27 mouse cellular contexts compared by ENCODE assay signal in the genomic region with DNA sequence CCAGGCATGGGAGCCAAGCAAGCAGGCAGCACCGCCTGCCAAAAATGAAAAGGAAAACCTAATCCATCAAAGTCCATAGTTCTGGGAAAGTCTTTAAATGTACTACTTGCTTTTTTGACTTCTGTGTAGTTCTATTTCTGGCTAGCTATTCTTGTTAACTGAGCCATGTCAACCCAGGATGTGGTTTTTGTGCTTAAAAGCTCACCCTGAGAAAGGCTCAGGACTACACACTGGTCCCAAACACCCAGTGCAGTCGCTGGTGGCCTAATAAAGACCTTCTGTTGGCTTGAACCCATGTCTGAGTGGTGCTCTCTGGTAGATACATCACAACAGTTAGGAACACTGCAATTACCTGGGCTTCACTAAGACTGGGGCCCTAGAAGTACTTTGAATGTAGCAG. TPM values are rescaled to one million over a fixed set of nuclear protein-coding genes. Genes with fewer than 3 reads are reported as not detected.
DNase-seq lines count a peak whose midpoint lies in the region; ATAC-seq and TF ChIP-seq lines count a peak whose summit lies in the region.
"Had no signal": no experiment of that assay in that cellular context is flagged by ENCODE, and none has a peak within 500 bp of the region (broad histone marks: within the 10 kb centered on the region; RNA-seq: fewer than 3 reads in every experiment).

No protein-coding gene starts in this region.

- no peak overlapping the region for H3K4me2 ChIP-seq in midbrain, embryonic 11.5 days
- H3K4me2 ChIP-seq: embryonic facial prominence, embryonic 12.5 days; embryonic facial prominence, embryonic 15.5 days; heart, embryonic 11.5 days; hindbrain, embryonic 14.5 days had no signal

- peak; percentile 39 for ATAC-seq in CD4-positive, CD25-positive, alpha-beta regulatory T cell, adult 4 months
- no peak for ATAC-seq in midbrain, embryonic 11.5 days (ENCODE audit: low FRiP score)
- ATAC-seq: forebrain, embryonic 14.5 days; forebrain, postnatal 0 days; hindbrain, postnatal 0 days; inflammation-experienced regulatory T-cells, adult 6 months; intestine, embryonic 16.5 days had no signal

- peaks cover 11% of the 10 kb centered on the region for H3K4me1 ChIP-seq in spleen, adult 2 months (ENCODE audit: control insufficient read depth, insufficient read depth, insufficient read length)
- no peaks in the 10 kb centered on the region for H3K4me1 ChIP-seq in midbrain, embryonic 11.5 days (ENCODE audit: control insufficient read depth, insufficient read depth, low read length)
- H3K4me1 ChIP-seq: embryonic facial prominence, embryonic 15.5 days had no signal

- no peak for TF ChIP-seq CTCF in spleen, adult 2 months (IDR thresholded peaks at IDR 0.05; ENCODE audit: extremely low read depth, insufficient read depth, insufficient read length, insufficient replicate concordance)

- H3K4me3 ChIP-seq in spleen, adult 2 months (ENCODE audit: extremely low read depth, insufficient read depth, insufficient read length) = no peak overlapping the region
- H3K4me3 ChIP-seq in midbrain, embryonic 11.5 days (ENCODE audit: low read depth, low read length) = no peak overlapping the region
- H3K4me3 ChIP-seq: embryonic facial prominence, embryonic 12.5 days; embryonic facial prominence, embryonic 15.5 days; gastrocnemius, adult 2 months; heart, adult 2 months had no signal

- WGBS in spleen, adult 2 months = 28% methylated on average over 2 of the region's 2 CpGs
- 83% methylated on average over 2 of the region's 2 CpGs for WGBS in midbrain, embryonic 11.5 days

- no peaks in the 10 kb centered on the region for H3K27me3 ChIP-seq in spleen, adult 2 months (ENCODE audit: control insufficient read depth, insufficient read depth, low read length)
- H3K27me3 ChIP-seq in midbrain, embryonic 11.5 days (ENCODE audit: control insufficient read depth, insufficient read depth, low read length) = no peaks in the 10 kb centered on the region
- H3K27me3 ChIP-seq: CH12.LX; embryonic facial prominence, embryonic 12.5 days; embryonic facial prominence, embryonic 15.5 days had no signal

- DNase-seq in spleen, adult 2 months (ENCODE audit: low read depth in 1 of 2, low spot score in 2 of 2) = no peak
- DNase-seq in spleen, adult 12 weeks (ENCODE audit: low spot score) = no peak
- DNase-seq in adipocyte (ENCODE audit: low spot score) = peak; percentile 17
- no peak for DNase-seq in midbrain, embryonic 11.5 days (ENCODE audit: low spot score, missing footprints)
- no peak for DNase-seq in c-Kit-positive CD71-positive TER-119-positive erythroid progenitor cells, embryonic 14.5 days (ENCODE audit: low spot score)
- DNase-seq: adrenal gland, postnatal 10 days; adrenal gland, postnatal 36 days; cerebellum, adult 11 months; cerebellum, adult 2 months; cerebellum, adult 9-11 months; cerebellum, postnatal 25 days; forebrain, postnatal 0 days; gastrocnemius, adult 2 months; gastrocnemius, postnatal 14 days; heart, adult 2 months; heart, postnatal 4 days had no signal

- no peaks in the 10 kb centered on the region for H3K36me3 ChIP-seq in spleen, adult 2 months (ENCODE audit: control insufficient read depth, insufficient read depth, low read length)
- no peaks in the 10 kb centered on the region for H3K36me3 ChIP-seq in midbrain, embryonic 11.5 days (ENCODE audit: control insufficient read depth, insufficient read depth, low read length)
- H3K36me3 ChIP-seq: embryonic facial prominence, embryonic 12.5 days; embryonic facial prominence, embryonic 15.5 days; G1E had no signal

- no peak for TF ChIP-seq POLR2A in spleen, adult 2 months (IDR thresholded peaks at IDR 0.05; ENCODE audit: low read depth, low read length)

- H3K9me3 ChIP-seq in midbrain, embryonic 11.5 days (ENCODE audit: control insufficient read depth, low read length) = no peaks in the 10 kb centered on the region
- H3K9me3 ChIP-seq: embryonic facial prominence, embryonic 12.5 days; embryonic facial prominence, embryonic 15.5 days; G1E had no signal

- peak overlapping the region; percentile 44 for H3K27ac ChIP-seq in spleen, adult 2 months (ENCODE audit: insufficient read depth, low read length)
- no peak overlapping the region for H3K27ac ChIP-seq in midbrain, embryonic 11.5 days (ENCODE audit: low read depth, low read length)
- H3K27ac ChIP-seq: embryonic facial prominence, embryonic 12.5 days; embryonic facial prominence, embryonic 15.5 days; gastrocnemius, adult 2 months; heart, adult 2 months; hindbrain, embryonic 14.5 days; hindbrain, postnatal 0 days had no signal

- H3K9ac ChIP-seq in midbrain, embryonic 11.5 days (ENCODE audit: low read length) = no peak overlapping the region
- H3K9ac ChIP-seq: embryonic facial prominence, embryonic 12.5 days; embryonic facial prominence, embryonic 15.5 days; forebrain, postnatal 0 days; hindbrain, embryonic 14.5 days had no signal

RNA-seq across cellular contexts. Expression of gene Gad1, which starts 1.4 kb away (rescaled TPM):
- 4.4 and 7.2 TPM in 2 replicates for polyA plus RNA-seq in spleen, adult 2 months (2012; rRNA removed)
- under 1 TPM in 1 of 2 experiments, not detected in 1; 0.33 TPM for polyA plus RNA-seq in CD4-positive, CD25-positive, alpha-beta regulatory T cell, adult 4 months (2017; shearing (Covaris generic))
- polyA plus RNA-seq in midbrain, embryonic 11.5 days (2014; fragmentation: Nextera tagmentation; extraction: Ambion mirVana) = 12.8 and 14.5 TPM in 2 replicates
- polyA plus RNA-seq: G1E had no signal

RNA-seq across cellular contexts. Expression of gene Erich2, which starts 42.8 kb away (rescaled TPM):
- 0.13 and 0.21 TPM in 2 replicates for polyA plus RNA-seq in spleen, adult 2 months (2012; rRNA removed)
- polyA plus RNA-seq in CD4-positive, CD25-positive, alpha-beta regulatory T cell, adult 4 months (2017; shearing (Covaris generic)) = not detected
- 2.7 and 3.0 TPM in 2 replicates for polyA plus RNA-seq in midbrain, embryonic 11.5 days (2014; fragmentation: Nextera tagmentation; extraction: Ambion mirVana)
- polyA plus RNA-seq: G1E; inflammation-experienced regulatory T-cells, adult 6 months had no signal
